Mouse (Mus musculus) hindbrain, embryonic 16.5 days (tissue): ENCODE data around the gene Cep135. TPM values are rescaled to one million over a fixed set of nuclear protein-coding genes. Genes with fewer than 3 reads are reported as not detected.

Experiments
- ATAC-seq: fragments of 200-750 bp; cut with Nextera tagmentation; 2 replicates; pipeline ENCODE4 v1.8.0; 2017; ENCODE audit warnings: moderate TSS enrichment, moderate library complexity
- H3K27ac ChIP-seq: fragments of 300-500 bp; sonication (generic); 2 replicates; pipeline ENCODE4 v1.5.1; 2014; ENCODE audit warnings: low read depth, mild to moderate bottlenecking, control low read depth, low read length, moderate library complexity
- H3K27me3 ChIP-seq: fragments of 300-500 bp; sonication (generic); replicated peaks from 2 replicates; pipeline ENCODE4 v1.6.1; 2014; ENCODE audit warnings: low read length; ENCODE audit not compliant: control insufficient read depth, insufficient read depth
- H3K36me3 ChIP-seq: fragments of 300-500 bp; sonication (generic); 2 replicates; pipeline ENCODE4 v1.6.1; 2014; ENCODE audit warnings: mild to moderate bottlenecking, low read length, moderate library complexity, mixed read lengths; ENCODE audit not compliant: control insufficient read depth, insufficient read depth
- H3K4me1 ChIP-seq: fragments of 300-500 bp; sonication (generic); 2 replicates; pipeline ENCODE4 v1.6.1; 2014; ENCODE audit warnings: low read depth, low read length; ENCODE audit not compliant: control insufficient read depth, insufficient read depth
- H3K4me2 ChIP-seq: fragments of 300-500 bp; sonication (generic); 2 replicates; pipeline ENCODE4 v1.6.1; 2014; ENCODE audit warnings: mild to moderate bottlenecking, low read length, control low read depth, moderate library complexity
- H3K4me3 ChIP-seq: fragments of 300-500 bp; sonication (generic); 2 replicates; pipeline ENCODE4 v1.5.1; 2014; ENCODE audit warnings: mild to moderate bottlenecking, low read length, control low read depth, moderate library complexity
- H3K9ac ChIP-seq: fragments of 300-500 bp; sonication (generic); 2 replicates; pipeline ENCODE4 v1.6.1; 2014; ENCODE audit warnings: low read depth, mild to moderate bottlenecking, control low read depth, low read length, moderate library complexity
- H3K9me3 ChIP-seq: fragments of 300-500 bp; sonication (generic); 2 replicates; pipeline ENCODE4 v1.6.1; 2014; ENCODE audit warnings: mild to moderate bottlenecking, low read length, moderate library complexity; ENCODE audit not compliant: control insufficient read depth
- WGBS: fragments of 180-500 bp; shearing (Covaris S2); extraction: QIAGEN DNeasy Blood & Tissue Kit; methylation state at CpG from one replicate; pipeline ENCODE4 v1.1.7; 2014; 5-methylcytosine and 5-hydroxymethylcytosine counted together
- polyA plus RNA-seq: library from polyadenylated mRNA; unstranded; fragments of >200 nt; fragmentation: Nextera tagmentation; extraction: Ambion mirVana; gene quantifications from 2 replicates; pipeline ENCODE4 v1.2.1, GENCODE M21; 2015

The Cep135 gene
- polyA plus RNA-seq, 1 experiment from 2014 or later = 3.4 TPM

- Histone ChIP-seq H3K9me3 (no peaks in the 10 kb centered on the region), H3K9ac (no peak overlapping the region), H3K36me3 (no peaks in the 10 kb centered on the region), H3K4me2 (no peak overlapping the region), H3K4me1 (peaks cover 19% of the 10 kb centered on the region), H3K27me3 (no peaks in the 10 kb centered on the region), H3K4me3 (no peak overlapping the region), H3K27ac (no peak overlapping the region)
- ATAC-seq = no peak
- WGBS = 85% methylated on average over 10 of the region's 10 CpGs
Observed at GRCm38 (mm10) chr5:76687961-76688600, 99.6 kb downstream of the Cep135 start.

- ATAC-seq = no peak
- Histone ChIP-seq H3K9ac (no peak overlapping the region), H3K36me3 (no peaks in the 10 kb centered on the region), H3K27me3 (no peaks in the 10 kb centered on the region), H3K4me1 (peaks cover 16% of the 10 kb centered on the region), H3K27ac (0 out of 2 replicates have a peak overlapping the region, but pooled peaks have one; percentile 5), H3K4me2 (no peak overlapping the region), H3K9me3 (no peaks in the 10 kb centered on the region), H3K4me3 (no peak overlapping the region)
- WGBS = 63% methylated on average over 6 of the region's 6 CpGs
Observed at GRCm38 (mm10) chr5:76688643-76689042, 100.1 kb downstream of the Cep135 start.

GRCm38 (mm10) chr5:76690177-76690593, 101.7 kb downstream of the Cep135 start:
- WGBS = 57% methylated on average over 5 of the region's 5 CpGs

GRCm38 (mm10) chr5:76691251-76691650, 102.8 kb downstream of the Cep135 start:
- H3K27me3 ChIP-seq = no peaks in the 10 kb centered on the region
- H3K27ac ChIP-seq = no peak overlapping the region
- H3K9me3 ChIP-seq = no peaks in the 10 kb centered on the region
- peaks cover 13% of the 10 kb centered on the region for H3K4me1 ChIP-seq
- ATAC-seq = no peak
- no peak overlapping the region for H3K9ac ChIP-seq
- H3K4me3 ChIP-seq = no peak overlapping the region
- H3K36me3 ChIP-seq = no peaks in the 10 kb centered on the region
- WGBS = 77% methylated on average over 5 of the region's 5 CpGs
- no peak overlapping the region for H3K4me2 ChIP-seq

More at GRCm38 (mm10) chr5:76690177-76690593, 101.7 kb downstream of the Cep135 start:
- Histone ChIP-seq H3K9me3 (no peaks in the 10 kb centered on the region), H3K4me2 (no peak overlapping the region), H3K4me1 (peaks cover 13% of the 10 kb centered on the region), H3K27ac (no peak overlapping the region), H3K27me3 (no peaks in the 10 kb centered on the region), H3K36me3 (no peaks in the 10 kb centered on the region), H3K9ac (no peak overlapping the region), H3K4me3 (no peak overlapping the region)
- no peak for ATAC-seq

GRCm38 (mm10) chr5:76691706-76692424, 103.4 kb downstream of the Cep135 start:
- Histone ChIP-seq H3K27ac (no peak overlapping the region), H3K9ac (no peak overlapping the region), H3K4me1 (peaks cover 13% of the 10 kb centered on the region), H3K9me3 (no peaks in the 10 kb centered on the region), H3K27me3 (no peaks in the 10 kb centered on the region), H3K4me3 (no peak overlapping the region), H3K4me2 (no peak overlapping the region), H3K36me3 (no peaks in the 10 kb centered on the region)
- ATAC-seq = no peak
- 62% methylated on average over 12 of the region's 12 CpGs for WGBS

Other genes starting within 250 kb of the Cep135 start
- 1.7 and 2.3 TPM in 2 replicates for gene Nmu, start 224.9 kb upstream of the Cep135 start, polyA plus RNA-seq
- gene Gm7271, start 104.7 kb upstream of the Cep135 start, polyA plus RNA-seq = 0.86 and 1.2 TPM in 2 replicates
- 53.2 and 56.7 TPM in 2 replicates for gene Exoc1, start 59.4 kb upstream of the Cep135 start, polyA plus RNA-seq
- 51.0 and 53.4 TPM in 2 replicates for gene C530008M17Rik, start 67.8 kb downstream of the Cep135 start, polyA plus RNA-seq